Mouse (Mus musculus): ENCODE results near the gene Krt36.
A peak's percentile ranks its signal among the peaks of the same experiment; 100 is the strongest.

Gene Krt36

GRCm38 (mm10) chr11:100088378-100089025, 16.9 kb downstream of the Krt36 start:
- no peak for DNase-seq (ENCODE audit: low read depth, low spot score)

GRCm38 (mm10) chr11:100087861-100088260, 17.6 kb downstream of the Krt36 start, which contains the start of gene Krt32:
Gene Krt32 (minus strand): TSS chr11:100088226.
- DNase-seq (ENCODE audit: low read depth, low spot score), result no peak

GRCm38 (mm10) chr11:100073873-100074272, 31.6 kb downstream of the Krt36 start:
- no peak for DNase-seq (ENCODE audit: low read depth, low spot score)

GRCm38 (mm10) chr11:100067293-100068036, 38.0 kb downstream of the Krt36 start:
- DNase-seq (ENCODE audit: low read depth, low spot score), result peak; percentile 5

GRCm38 (mm10) chr11:100066236-100067010, 39.0 kb downstream of the Krt36 start:
- DNase-seq (ENCODE audit: low read depth, low spot score), result no peak

- peak; percentile 75 for DNase-seq (ENCODE audit: low read depth, low spot score)
Measured at GRCm38 (mm10) chr11:100058875-100059274, 46.6 kb downstream of the Krt36 start.

GRCm38 (mm10) chr11:100055686-100056655, 49.5 kb downstream of the Krt36 start:
- DNase-seq (ENCODE audit: low read depth, low spot score), result no peak

Data from ES-CJ7 (cell line).